ENCODE assay signal across 27 mouse cellular contexts in the genomic region with DNA sequence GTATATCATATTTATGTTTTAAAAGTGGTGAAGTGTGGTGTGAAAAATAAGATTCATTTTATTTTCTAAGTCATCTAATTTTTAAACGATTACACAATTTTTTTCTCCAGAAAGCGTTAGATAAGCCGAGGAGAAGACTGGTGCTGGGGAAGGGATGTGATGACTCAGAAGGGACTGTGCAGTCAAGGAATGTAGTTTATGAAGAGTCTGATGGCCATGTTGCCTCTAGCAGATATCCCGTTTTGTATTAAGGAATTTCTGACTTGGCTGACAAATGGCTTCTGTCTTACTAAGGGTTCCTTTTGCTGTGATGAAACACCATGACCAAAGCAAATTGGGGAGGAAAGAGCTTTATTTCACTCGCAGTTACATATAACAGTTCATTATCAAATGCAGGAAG.
DNase-seq lines count a peak whose midpoint lies in the region; ATAC-seq and TF ChIP-seq lines count a peak whose summit lies in the region.
"Had no signal": no experiment of that assay in that cellular context is flagged by ENCODE, and none has a peak within 500 bp of the region (broad histone marks: within the 10 kb centered on the region; RNA-seq: fewer than 3 reads in every experiment).

No protein-coding gene starts in this region.

- no peak overlapping the region for H3K4me3 ChIP-seq in lung, postnatal 0 days (ENCODE audit: low read depth, low read length)
- H3K4me3 ChIP-seq: embryonic facial prominence, embryonic 10.5 days; embryonic facial prominence, embryonic 13.5 days; forebrain, embryonic 10.5 days; forebrain, embryonic 13.5 days; heart, adult 2 months; hindbrain, embryonic 12.5 days; hindbrain, embryonic 15.5 days had no signal

- no peaks in the 10 kb centered on the region; the same call in 1 of the 2 replicates for H3K36me3 ChIP-seq in lung, postnatal 0 days (ENCODE audit: insufficient read depth, low read length)
- H3K36me3 ChIP-seq: forebrain, embryonic 10.5 days; G1E; hindbrain, embryonic 12.5 days; hindbrain, embryonic 15.5 days had no signal

- H3K4me2 ChIP-seq in lung, postnatal 0 days (replicated peaks; ENCODE audit: low read depth, low read length) = no peak overlapping the region
- H3K4me2 ChIP-seq: embryonic facial prominence, embryonic 13.5 days; forebrain, embryonic 13.5 days; heart, embryonic 11.5 days; hindbrain, embryonic 12.5 days; hindbrain, embryonic 15.5 days had no signal

- TF ChIP-seq EP300 in lung, postnatal 0 days (IDR thresholded peaks at IDR 0.05) = no peak

- no peak overlapping the region for H3K9ac ChIP-seq in lung, postnatal 0 days (replicated peaks; ENCODE audit: low read depth)
- H3K9ac ChIP-seq: embryonic facial prominence, embryonic 13.5 days; forebrain, embryonic 13.5 days; hindbrain, embryonic 12.5 days; hindbrain, embryonic 15.5 days had no signal

- no peaks in the 10 kb centered on the region for H3K27me3 ChIP-seq in lung, postnatal 0 days (replicated peaks; ENCODE audit: insufficient read depth, low read length)
- H3K27me3 ChIP-seq: CH12.LX; embryonic facial prominence, embryonic 13.5 days; forebrain, embryonic 13.5 days; hindbrain, embryonic 12.5 days; hindbrain, embryonic 15.5 days had no signal

- H3K4me1 ChIP-seq in lung, postnatal 0 days (ENCODE audit: insufficient read depth, low read depth, low read length) = no peaks in the 10 kb centered on the region
- H3K4me1 ChIP-seq: forebrain, embryonic 10.5 days; forebrain, embryonic 13.5 days; hindbrain, embryonic 12.5 days; hindbrain, embryonic 15.5 days had no signal

- no peak overlapping the region for H3K27ac ChIP-seq in lung, postnatal 0 days (ENCODE audit: low read length)
- H3K27ac ChIP-seq: embryonic facial prominence, embryonic 10.5 days; embryonic facial prominence, embryonic 13.5 days; forebrain, embryonic 10.5 days; forebrain, embryonic 13.5 days; heart, adult 2 months; hindbrain, embryonic 12.5 days; hindbrain, embryonic 15.5 days had no signal

- ATAC-seq in lung, postnatal 0 days = no peak
- no peak for ATAC-seq in monocyte, adult 5-6 weeks (replicated peaks; ENCODE audit: insufficient number of reproducible peaks, low FRiP score, low TSS enrichment, poor library complexity, severe bottlenecking)
- ATAC-seq: intestine, postnatal 0 days had no signal

- no peaks in the 10 kb centered on the region for H3K9me3 ChIP-seq in lung, postnatal 0 days (ENCODE audit: low read length)
- H3K9me3 ChIP-seq: embryonic facial prominence, embryonic 10.5 days; embryonic facial prominence, embryonic 13.5 days; forebrain, embryonic 10.5 days; forebrain, embryonic 13.5 days; G1E; hindbrain, embryonic 12.5 days; hindbrain, embryonic 15.5 days had no signal

- TF ChIP-seq CTCF in lung, postnatal 0 days (IDR thresholded peaks at IDR 0.05) = no peak

- WGBS in lung, postnatal 0 days = 51% methylated on average over 5 of the region's 5 CpGs

- peak; percentile 31 for DNase-seq in lung, postnatal 0 days (ENCODE audit: low spot score)
- no peak for DNase-seq in lung, postnatal 14 days
- peak; percentile 11 for DNase-seq in Muller cell, postnatal 12 days (ENCODE audit: inconsistent ontology term)
- peak; percentile 14 for DNase-seq in adipocyte (ENCODE audit: low spot score)
- DNase-seq in testis, postnatal 10 days (ENCODE audit: low spot score) = no peak
- DNase-seq in spleen, postnatal 14 days (ENCODE audit: low spot score in 2 of 2) = no peak
- DNase-seq: adrenal gland, adult 2 months; adrenal gland, postnatal 14 days; B cell, adult 2 months; cerebellum, adult 11-12 months; cerebellum, adult 8-10 months; cerebellum, postnatal 36 days; gastrocnemius, postnatal 10 days; gastrocnemius, postnatal 36 days; heart, adult 2 months; heart, postnatal 14 days had no signal

Comparison
In these comparisons a context has a peak if more than half of its experiments do, and no peak if none do; other contexts are left out.
1. DNase-seq: peak in lung, postnatal 0 days (single experiment), Muller cell, postnatal 12 days (single experiment) and adipocyte (single experiment); none in lung, postnatal 14 days (single experiment), testis, postnatal 10 days (single experiment) and spleen, postnatal 14 days (0 of 2).